Mouse (Mus musculus) neural tube, embryonic 12.5 days (tissue): ENCODE measurements around the gene Ddx58. TPM values are rescaled to one million over a fixed set of nuclear protein-coding genes. Genes with fewer than 3 reads are reported as not detected.
A peak's percentile ranks its signal among the peaks of the same experiment; 100 is the strongest.

Source experiments
- ATAC-seq: fragments of 200-750 bp; cut with Nextera tagmentation; 2 replicates; pipeline ENCODE4 v1.8.0; 2017; ENCODE audit warnings: low read depth, mild to moderate bottlenecking, moderate TSS enrichment, moderate library complexity; ENCODE audit not compliant: low FRiP score
- H3K27ac ChIP-seq: fragments of 300-500 bp; sonication (generic); 2 replicates; pipeline ENCODE4 v1.5.1; 2016
- H3K27me3 ChIP-seq: fragments of 300-500 bp; sonication (generic); replicated peaks from 2 replicates; pipeline ENCODE4 v1.6.1; 2016; ENCODE audit warnings: mild to moderate bottlenecking
- H3K36me3 ChIP-seq: fragments of 300-500 bp; sonication (generic); 2 replicates; pipeline ENCODE4 v1.6.1; 2016; ENCODE audit warnings: mild to moderate bottlenecking
- H3K4me1 ChIP-seq: fragments of 300-500 bp; sonication (generic); 2 replicates; pipeline ENCODE4 v1.6.1; 2016
- H3K4me2 ChIP-seq: fragments of 300-500 bp; sonication (generic); replicated peaks from 2 replicates; pipeline ENCODE4 v1.6.1; 2016; ENCODE audit warnings: mild to moderate bottlenecking
- H3K4me3 ChIP-seq: fragments of 300-500 bp; sonication (generic); 2 replicates; pipeline ENCODE4 v1.5.1; 2016
- H3K9ac ChIP-seq: fragments of 300-500 bp; sonication (generic); 2 replicates; pipeline ENCODE4 v1.6.1; 2016; ENCODE audit warnings: mild to moderate bottlenecking
- H3K9me3 ChIP-seq: fragments of 300-500 bp; sonication (generic); 2 replicates; pipeline ENCODE4 v1.6.1; 2016; ENCODE audit warnings: mild to moderate bottlenecking
- WGBS: fragments of 180-500 bp; shearing (Covaris S2); methylation state at CpG from one replicate; pipeline ENCODE4 v1.1.7; 2016; 5-methylcytosine and 5-hydroxymethylcytosine counted together
- polyA plus RNA-seq: library from polyadenylated mRNA; unstranded; fragments of >200 nt; fragmentation: Nextera tagmentation; extraction: Ambion mirVana; gene quantifications from 2 replicates; pipeline ENCODE4 v1.2.1, GENCODE M21; 2016

Ddx58 gene
- polyA plus RNA-seq, 1 experiment from 2014 or later, result 4.3 TPM

GRCm38 (mm10) chr4:40254385-40255103, 14.9 kb upstream of the Ddx58 start:
- WGBS, result 89% methylated on average over 8 of the region's 8 CpGs
- Histone ChIP-seq H3K27ac (no peak overlapping the region), H3K36me3 (peaks cover 13% of the 10 kb centered on the region), H3K9me3 (no peaks in the 10 kb centered on the region), H3K4me3 (no peak overlapping the region), H3K9ac (no peak overlapping the region), H3K4me1 (no peaks in the 10 kb centered on the region), H3K27me3 (no peaks in the 10 kb centered on the region), H3K4me2 (no peak overlapping the region)
- no peak for ATAC-seq

DNA sequence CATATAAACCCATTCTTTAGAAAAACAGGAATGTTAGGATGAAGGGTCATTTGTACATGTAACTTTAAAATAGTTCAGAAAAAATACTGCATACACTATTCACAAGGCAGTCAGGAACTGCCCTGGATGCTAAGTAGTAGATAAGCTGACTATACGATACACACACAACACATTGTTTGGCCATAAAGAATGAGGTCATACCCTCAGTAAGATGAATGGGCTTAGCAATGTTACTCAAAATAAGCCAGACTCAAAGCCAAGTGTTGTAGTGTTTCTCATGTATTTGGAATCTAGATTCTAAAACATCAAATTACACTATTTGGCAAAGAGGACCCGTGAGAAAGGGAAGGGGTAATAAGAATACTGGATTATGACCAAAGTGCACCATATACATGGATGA, 14.1 kb upstream of the Ddx58 start:
- Histone ChIP-seq H3K9ac (no peak overlapping the region), H3K4me2 (no peak overlapping the region), H3K36me3 (0 out of 2 replicates have a peak, but pooled peaks cover 7% of the 10 kb centered on the region), H3K27ac (no peak overlapping the region), H3K9me3 (no peaks in the 10 kb centered on the region), H3K4me1 (no peaks in the 10 kb centered on the region), H3K4me3 (no peak overlapping the region), H3K27me3 (no peaks in the 10 kb centered on the region)
- no peak for ATAC-seq
- WGBS, result 84% methylated on average over 2 of the region's 2 CpGs

DNA sequence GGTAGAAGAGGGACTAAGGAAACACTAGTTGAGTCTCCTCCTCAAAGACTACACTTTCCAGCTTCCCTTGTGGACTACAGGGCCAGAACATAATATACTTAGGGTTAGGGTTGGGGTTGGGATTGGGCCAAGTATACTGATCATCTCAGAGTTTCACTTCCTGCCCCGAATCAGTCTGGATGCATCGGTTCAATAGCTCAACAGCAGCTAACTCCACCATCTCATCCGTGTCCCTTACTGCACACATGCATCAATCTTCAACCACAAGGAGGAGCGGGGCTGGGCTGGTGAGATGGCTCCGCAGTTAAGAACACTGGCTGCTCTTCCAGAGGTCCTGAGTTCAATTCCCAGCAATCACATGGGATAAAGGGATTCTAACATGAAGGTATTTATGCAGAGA, 11.4 kb upstream of the Ddx58 start:
- 86% methylated on average over 5 of the region's 5 CpGs for WGBS
- Histone ChIP-seq H3K9ac (no peak overlapping the region), H3K4me2 (no peak overlapping the region), H3K4me3 (no peak overlapping the region), H3K27ac (no peak overlapping the region), H3K27me3 (no peaks in the 10 kb centered on the region), H3K4me1 (no peaks in the 10 kb centered on the region), H3K9me3 (no peaks in the 10 kb centered on the region), H3K36me3 (no peaks in the 10 kb centered on the region)
- ATAC-seq, result no peak

- Histone ChIP-seq H3K27ac (no peak overlapping the region), H3K9ac (no peak overlapping the region), H3K36me3 (no peaks in the 10 kb centered on the region), H3K9me3 (no peaks in the 10 kb centered on the region), H3K4me2 (no peak overlapping the region), H3K27me3 (no peaks in the 10 kb centered on the region), H3K4me3 (no peak overlapping the region), H3K4me1 (peaks cover 13% of the 10 kb centered on the region)
- 86% methylated on average over 8 of the region's 8 CpGs for WGBS
- ATAC-seq, result no peak
Measured at GRCm38 (mm10) chr4:40244035-40244434, 4.4 kb upstream of the Ddx58 start.

GRCm38 (mm10) chr4:40243006-40243405, 3.4 kb upstream of the Ddx58 start:
- Histone ChIP-seq H3K9ac (no peak overlapping the region), H3K36me3 (no peaks in the 10 kb centered on the region), H3K27ac (no peak overlapping the region), H3K4me2 (no peak overlapping the region), H3K27me3 (no peaks in the 10 kb centered on the region), H3K4me3 (no peak overlapping the region), H3K4me1 (peaks cover 19% of the 10 kb centered on the region), H3K9me3 (no peaks in the 10 kb centered on the region)
- 82% methylated on average over 4 of the region's 4 CpGs for WGBS
- no peak for ATAC-seq

DNA sequence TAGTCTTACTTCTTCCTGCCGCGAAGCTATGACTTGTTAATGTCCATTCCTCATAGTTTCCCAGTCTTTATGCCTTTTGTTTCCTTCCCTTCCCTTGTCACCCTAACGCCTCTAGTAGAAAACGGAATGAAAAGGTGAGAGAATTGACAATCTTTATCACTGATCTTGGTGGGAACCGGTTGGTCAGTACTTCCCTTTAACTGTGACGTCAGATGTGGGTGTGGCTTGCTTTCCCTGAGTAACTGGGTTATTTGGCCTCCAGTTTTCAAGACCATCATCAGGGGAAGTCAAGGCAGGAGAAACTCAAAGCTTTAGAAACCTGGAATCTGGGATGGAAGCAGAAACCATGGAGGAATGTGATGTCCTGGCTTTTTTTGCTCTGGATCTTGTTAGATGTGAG, 2.3 kb upstream of the Ddx58 start:
- ATAC-seq, result no peak
- Histone ChIP-seq H3K9me3 (no peaks in the 10 kb centered on the region), H3K4me1 (peaks cover 19% of the 10 kb centered on the region), H3K36me3 (no peaks in the 10 kb centered on the region), H3K4me2 (no peak overlapping the region), H3K27ac (no peak overlapping the region), H3K27me3 (no peaks in the 10 kb centered on the region), H3K4me3 (no peak overlapping the region), H3K9ac (no peak overlapping the region)
- 56% methylated on average over 6 of the region's 6 CpGs for WGBS

GRCm38 (mm10) chr4:40240272-40240744, 680 bp upstream of the Ddx58 start:
- H3K36me3 ChIP-seq, result no peaks in the 10 kb centered on the region
- no peak overlapping the region; the same call in 1 of the 2 replicates for H3K9ac ChIP-seq
- H3K27ac ChIP-seq, result no peak overlapping the region
- 26% methylated on average over 5 of the region's 5 CpGs for WGBS
- ATAC-seq, result peak; percentile 41; the same call in 1 of the 2 replicates
- no peaks in the 10 kb centered on the region for H3K9me3 ChIP-seq
- H3K4me3 ChIP-seq, result peak overlapping the region; percentile 46
- peak overlapping the region; percentile 83 for H3K4me2 ChIP-seq
- H3K27me3 ChIP-seq, result no peaks in the 10 kb centered on the region
- peaks cover 19% of the 10 kb centered on the region for H3K4me1 ChIP-seq

DNA sequence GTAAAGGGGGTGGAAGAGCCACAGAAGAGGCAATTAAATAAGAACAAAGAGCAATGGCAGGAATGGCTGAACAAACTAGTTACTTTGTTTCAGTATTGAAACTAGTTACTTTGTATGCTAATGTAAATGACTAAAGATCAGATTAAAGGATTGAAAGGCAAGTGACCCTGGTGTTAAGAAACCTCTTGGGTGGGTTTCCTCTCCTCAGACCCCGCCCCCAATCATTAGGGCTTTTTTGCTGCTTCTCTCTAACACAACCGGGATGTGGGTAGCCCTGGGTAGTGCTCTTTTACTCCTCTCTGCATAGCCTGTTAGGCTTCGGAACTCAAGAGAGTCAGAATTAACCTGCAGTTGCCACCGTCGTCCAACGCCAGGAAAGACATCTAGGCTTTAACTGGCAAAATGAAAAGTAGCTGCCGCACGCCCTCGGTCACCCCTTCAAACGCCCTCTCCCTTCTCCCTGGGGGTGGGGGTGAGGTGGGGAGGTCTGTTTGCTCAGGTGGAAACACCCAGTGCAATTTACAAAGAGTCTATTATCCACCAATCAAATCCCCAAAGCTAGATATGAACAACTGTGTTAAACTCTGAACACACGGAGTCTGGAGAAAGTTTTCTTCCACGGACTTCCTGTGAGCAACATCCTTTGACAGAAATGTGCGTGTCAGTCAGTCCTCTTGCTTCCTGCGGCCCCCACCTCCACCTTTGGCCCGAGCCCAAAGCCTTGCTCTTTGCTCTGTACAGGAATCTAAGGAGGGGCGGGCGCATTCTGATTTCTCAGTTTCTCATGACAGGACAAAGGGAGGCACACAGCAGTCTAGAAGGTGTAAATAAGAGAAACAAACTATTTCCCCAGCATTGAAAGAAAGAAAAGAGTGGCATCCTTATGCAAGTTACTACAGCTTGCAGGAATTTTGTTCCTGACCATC, 882 bp downstream of the Ddx58 start:
- Histone ChIP-seq H3K36me3 (no peaks in the 10 kb centered on the region), H3K4me2 (peak overlapping the region; percentile 83), H3K4me1 (peaks cover 19% of the 10 kb centered on the region), H3K27me3 (no peaks in the 10 kb centered on the region), H3K9ac (no peak overlapping the region), H3K27ac (no peak overlapping the region), H3K9me3 (no peaks in the 10 kb centered on the region), H3K4me3 (peak overlapping the region; percentile 46)
- ATAC-seq, result peak; percentile 62
- 3% methylated on average over 17 of the region's 17 CpGs for WGBS

DNA sequence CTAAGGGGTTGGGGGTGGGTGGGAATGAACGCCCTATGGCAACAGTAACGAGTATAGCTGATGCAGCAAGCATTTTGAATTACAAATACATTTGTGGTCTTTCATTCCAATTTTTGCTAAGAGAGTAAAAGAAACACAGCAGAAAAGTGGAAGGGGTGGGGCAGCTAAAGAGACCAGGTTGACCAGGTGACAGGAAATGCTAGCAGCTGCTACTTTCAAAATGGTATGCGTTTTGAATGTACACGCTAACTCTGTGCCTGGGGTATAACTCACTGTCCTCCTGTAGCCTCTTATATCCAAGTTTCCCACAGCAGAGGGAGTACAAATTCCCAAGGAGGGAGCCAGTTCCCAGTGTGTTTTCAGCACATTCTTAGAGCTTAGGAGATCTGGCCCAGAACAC, 2.8 kb downstream of the Ddx58 start:
- H3K36me3 ChIP-seq, result no peaks in the 10 kb centered on the region
- H3K9ac ChIP-seq, result no peak overlapping the region
- H3K27ac ChIP-seq, result no peak overlapping the region
- H3K4me1 ChIP-seq, result peaks cover 19% of the 10 kb centered on the region
- H3K4me3 ChIP-seq, result no peak overlapping the region
- no peaks in the 10 kb centered on the region for H3K27me3 ChIP-seq
- 91% methylated on average over 4 of the region's 4 CpGs for WGBS
- no peaks in the 10 kb centered on the region for H3K9me3 ChIP-seq
- no peak for ATAC-seq
- no peak overlapping the region for H3K4me2 ChIP-seq

GRCm38 (mm10) chr4:40234256-40234655, 5.4 kb downstream of the Ddx58 start:
- Histone ChIP-seq H3K4me1 (peaks cover 8% of the 10 kb centered on the region), H3K9ac (no peak overlapping the region), H3K36me3 (no peaks in the 10 kb centered on the region), H3K4me2 (no peak overlapping the region), H3K27ac (no peak overlapping the region), H3K4me3 (no peak overlapping the region), H3K27me3 (no peaks in the 10 kb centered on the region), H3K9me3 (no peaks in the 10 kb centered on the region)
- WGBS, result 77% methylated on average over 6 of the region's 6 CpGs
- ATAC-seq, result no peak

- H3K4me3 ChIP-seq, result no peak overlapping the region
- no peaks in the 10 kb centered on the region for H3K36me3 ChIP-seq
- no peaks in the 10 kb centered on the region for H3K9me3 ChIP-seq
- ATAC-seq, result no peak
- no peak overlapping the region for H3K27ac ChIP-seq
- H3K4me1 ChIP-seq, result no peaks in the 10 kb centered on the region
- no peak overlapping the region for H3K4me2 ChIP-seq
- WGBS, result 93% methylated on average over 7 of the region's 7 CpGs
- H3K27me3 ChIP-seq, result no peaks in the 10 kb centered on the region
- H3K9ac ChIP-seq, result no peak overlapping the region
Measured at GRCm38 (mm10) chr4:40233062-40233664, 6.5 kb downstream of the Ddx58 start.

- no peak for ATAC-seq
- Histone ChIP-seq H3K36me3 (no peaks in the 10 kb centered on the region), H3K27me3 (no peaks in the 10 kb centered on the region), H3K9me3 (no peaks in the 10 kb centered on the region), H3K4me1 (no peaks in the 10 kb centered on the region), H3K27ac (no peak overlapping the region), H3K4me3 (no peak overlapping the region), H3K9ac (no peak overlapping the region), H3K4me2 (no peak overlapping the region)
- 96% methylated on average over 6 of the region's 6 CpGs for WGBS
Measured at GRCm38 (mm10) chr4:40229723-40230122, 9.9 kb downstream of the Ddx58 start.
